Mouse (Mus musculus) T-helper 17 cell (primary cell): ENCODE data around the gene Olfr1123.
"Not testable (repeated sequence)": the region's sequence is repeated elsewhere in the genome, so short reads cannot be mapped to it uniquely, and the experiment has no call there.

Source experiments
- in situ Hi-C, 2 experiments: fragments of 300-600 bp; cut with MboI, MseI; formaldehyde crosslinking; loops; 1 replicate in 1 of 2; 2 replicates in 1 of 2; pipeline ENCODE4 v1.15.1; 2025; ENCODE audit warnings: high pct_unique_total_duplicates in 2 of 2

Gene Olfr1123

DNA sequence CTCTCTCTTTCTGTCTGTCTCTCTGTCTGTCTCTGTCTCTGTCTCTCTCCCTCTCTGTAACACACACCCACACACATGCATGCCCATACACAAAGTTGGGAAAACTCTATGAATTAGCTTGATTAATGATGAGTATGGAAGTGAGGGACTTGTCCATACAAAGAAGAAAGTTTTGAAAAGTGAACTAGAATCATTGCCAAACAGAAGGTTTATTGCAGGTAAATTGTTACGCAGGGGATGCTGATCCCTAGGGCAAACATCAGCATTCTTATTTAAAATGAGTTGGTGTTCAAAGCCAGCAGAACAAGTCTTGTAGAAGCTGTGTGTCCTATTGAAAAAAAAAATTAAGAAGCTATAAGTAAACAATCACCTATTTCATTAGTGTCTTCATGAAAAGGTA lies at the start of gene Olfr1123:
TSS of gene Olfr1123 (plus strand) at position 301 of the 400 bp plus-strand sequence.
- in situ Hi-C loops: no loop called here

DNA sequence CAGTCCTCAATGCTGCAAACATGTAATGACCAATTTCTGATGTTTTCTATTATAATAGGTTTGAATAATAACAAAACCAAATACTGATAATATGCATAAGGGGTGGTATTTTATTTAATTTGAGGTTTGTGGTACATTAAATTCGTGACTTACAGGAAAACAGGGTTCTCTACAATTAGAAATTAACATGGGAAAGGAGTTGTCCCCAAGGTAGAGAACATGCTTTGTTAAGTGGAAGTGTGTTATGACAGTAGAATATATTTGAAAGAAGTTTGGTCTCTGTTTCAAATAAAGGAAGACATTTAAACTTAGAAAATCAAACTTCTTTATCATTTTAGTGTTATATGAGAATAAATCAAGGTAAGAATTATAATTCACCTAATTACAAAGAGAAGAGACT lies 46.8 kb upstream of the Olfr1123 start, which contains the start of gene Olfr1121:
TSS of gene Olfr1121 (plus strand) at position 301 of the 400 bp plus-strand sequence.
- in situ Hi-C loops: no loop called here

DNA sequence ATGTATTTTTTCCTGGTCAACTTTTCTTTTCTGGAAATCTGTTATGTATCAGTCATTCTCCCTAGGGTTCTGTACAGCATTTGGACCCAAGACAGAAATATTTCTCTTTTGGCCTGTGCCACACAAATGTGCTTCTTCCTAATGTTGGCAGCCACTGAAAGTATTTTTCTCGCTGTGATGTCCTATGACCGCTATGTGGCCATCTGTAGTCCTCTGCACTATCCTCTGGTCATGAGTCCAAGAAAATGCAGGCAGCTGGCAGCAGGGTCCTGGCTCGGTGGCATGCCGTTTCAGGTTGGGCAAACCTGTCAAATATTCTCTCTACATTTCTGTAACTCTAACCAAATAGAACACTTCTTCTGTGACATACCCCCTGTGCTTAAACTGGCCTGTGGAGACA lies 44.7 kb upstream of the Olfr1123 start:
- in situ Hi-C loops: no loop called here

DNA sequence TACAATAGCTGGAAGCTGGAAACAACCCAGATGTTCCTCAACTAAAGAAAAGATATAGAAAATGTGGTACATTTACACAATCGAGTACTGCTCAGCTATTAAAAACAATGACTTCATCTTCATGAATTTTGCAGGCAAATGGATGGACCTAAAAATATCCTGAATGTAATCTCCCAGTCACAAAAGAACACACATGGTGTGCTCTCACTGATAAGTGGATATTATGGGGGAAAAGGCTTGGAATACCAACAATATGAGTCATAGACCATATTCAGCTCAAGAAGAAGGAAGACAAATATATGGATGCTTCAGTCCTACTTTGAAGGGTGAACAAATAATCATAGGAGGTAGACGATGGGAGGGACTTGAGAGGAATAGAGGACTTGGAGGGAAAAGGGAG lies 32.5 kb upstream of the Olfr1123 start:
- in situ Hi-C loops: no loop called here

DNA sequence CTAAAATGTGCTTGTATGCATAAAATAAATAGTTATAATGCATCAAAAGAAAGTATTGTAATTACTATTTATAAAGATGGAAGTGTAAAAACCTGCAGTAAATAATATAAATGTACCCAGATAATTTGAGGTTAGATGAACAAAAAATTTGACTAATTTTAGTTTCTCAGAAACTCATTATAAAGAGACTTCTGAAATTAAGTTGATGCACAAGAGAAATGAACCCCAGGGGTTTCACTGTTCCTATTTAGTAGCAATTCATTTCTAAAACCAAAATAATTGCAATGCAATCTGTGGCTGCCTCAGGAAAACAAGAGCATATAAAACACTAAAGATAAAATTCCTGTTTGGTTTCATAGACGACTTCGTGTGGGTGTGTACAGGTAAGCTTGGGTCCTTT lies 30.9 kb upstream of the Olfr1123 start, which contains the start of gene Olfr1122:
TSS of gene Olfr1122 (plus strand) at position 301 of the 400 bp plus-strand sequence.
- in situ Hi-C loops: no loop called here

DNA sequence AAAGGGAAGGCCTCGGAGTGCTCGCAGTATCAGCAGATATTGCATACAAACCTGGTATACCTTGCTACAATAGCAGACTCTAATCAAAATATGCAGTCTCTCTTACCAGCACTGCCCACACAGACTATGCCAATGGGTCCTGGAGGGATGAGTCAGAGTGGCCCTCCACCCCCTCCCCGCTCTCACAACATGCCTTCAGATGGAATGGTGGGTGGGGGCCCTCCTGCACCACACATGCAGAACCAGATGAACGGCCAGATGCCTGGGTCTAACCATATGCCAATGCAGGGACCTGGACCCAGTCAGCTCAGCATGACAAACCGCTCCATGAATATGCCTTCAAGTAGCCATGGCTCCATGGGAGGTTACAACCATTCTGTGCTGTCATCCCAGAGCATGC lies 22.8 kb upstream of the Olfr1123 start:
- in situ Hi-C loops: not testable (repeated sequence)

DNA sequence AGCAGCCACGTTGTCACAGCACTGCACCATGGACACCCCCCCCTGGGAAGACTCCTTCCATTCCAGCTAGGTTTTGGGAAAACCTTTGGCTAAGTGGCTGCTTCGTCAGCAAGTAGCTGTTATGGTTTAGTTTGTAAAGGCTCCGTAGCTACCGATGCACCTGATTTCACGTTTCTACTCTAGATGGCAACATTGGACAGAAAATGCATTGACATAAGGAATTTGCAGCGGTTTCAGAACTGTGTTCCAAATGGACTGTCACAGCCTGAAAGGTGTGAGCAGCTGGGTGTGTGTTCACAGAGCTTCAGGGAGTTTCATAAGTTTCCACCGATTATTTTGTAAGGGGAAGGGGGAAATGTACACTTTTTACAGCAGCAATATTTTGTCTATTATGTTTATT lies 21.7 kb upstream of the Olfr1123 start:
- in situ Hi-C loops: not testable (repeated sequence)

DNA sequence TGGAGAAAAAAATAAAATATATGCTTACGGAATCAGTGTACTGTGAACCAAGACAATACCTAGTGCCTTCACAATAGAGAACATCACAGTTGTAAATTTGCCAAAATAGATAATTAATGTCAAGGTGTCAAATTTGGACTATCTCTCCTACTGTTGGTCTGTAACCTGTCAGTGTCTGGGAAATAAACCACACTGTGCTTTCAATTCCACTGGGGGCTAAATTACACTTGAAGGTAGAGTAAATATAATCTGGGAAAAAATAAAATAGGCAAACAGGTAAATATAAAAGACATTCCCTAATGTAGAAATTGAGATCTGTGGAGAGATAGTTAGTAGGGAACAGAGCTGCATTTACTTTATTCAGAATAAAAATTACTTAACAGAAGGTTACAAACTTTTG lies 13.5 kb downstream of the Olfr1123 start, which contains the start of gene Olfr1124:
TSS of gene Olfr1124 (plus strand) at position 301 of the 400 bp plus-strand sequence.
- in situ Hi-C loops: loop anchor here in 1 of 2 experiments (10.0 kb wide), 1 partner anchor 1855 kb away; the partner anchor contains the start of gene Olfr996

DNA sequence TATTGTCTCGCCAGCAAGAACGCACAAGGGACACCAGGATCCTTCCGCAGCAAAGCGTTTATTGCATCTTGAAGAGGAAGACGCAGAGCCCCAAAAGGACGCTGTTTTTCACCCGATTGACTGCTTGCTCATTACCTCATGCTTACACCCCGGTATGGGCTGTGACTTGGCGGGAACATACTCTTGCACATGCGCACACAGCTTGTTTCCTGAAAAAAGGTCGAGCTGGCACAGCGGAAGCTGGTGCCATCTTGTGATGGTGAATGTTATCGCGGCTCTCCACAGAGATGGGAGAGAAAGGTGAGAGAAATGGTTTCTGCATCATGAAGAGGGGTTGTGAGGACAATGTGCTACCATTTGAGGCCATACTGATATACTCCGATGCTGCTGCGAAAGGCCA lies 21.3 kb downstream of the Olfr1123 start:
- in situ Hi-C loops: no loop called here

DNA sequence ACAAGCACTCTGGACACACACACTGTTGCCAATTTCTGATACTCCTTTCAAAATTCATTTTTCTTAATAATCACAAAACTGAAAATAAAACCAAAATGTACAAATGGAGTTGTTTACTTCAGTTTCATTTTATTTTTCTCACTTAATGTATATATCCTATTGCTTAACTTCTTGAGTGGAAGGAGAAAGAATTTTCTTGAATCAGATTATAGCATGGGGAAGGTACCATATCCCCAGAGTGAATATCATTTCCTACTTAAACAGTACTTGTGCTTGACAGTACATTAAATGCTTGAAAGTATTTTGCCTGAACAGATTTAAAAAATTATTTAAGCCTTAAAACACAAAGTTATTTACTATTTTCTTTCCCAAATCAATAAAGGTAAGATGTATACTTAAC lies 37.2 kb downstream of the Olfr1123 start, which contains the start of gene Olfr1126:
TSS of gene Olfr1126 (plus strand) at position 301 of the 400 bp plus-strand sequence.
- in situ Hi-C loops: no loop called here

DNA sequence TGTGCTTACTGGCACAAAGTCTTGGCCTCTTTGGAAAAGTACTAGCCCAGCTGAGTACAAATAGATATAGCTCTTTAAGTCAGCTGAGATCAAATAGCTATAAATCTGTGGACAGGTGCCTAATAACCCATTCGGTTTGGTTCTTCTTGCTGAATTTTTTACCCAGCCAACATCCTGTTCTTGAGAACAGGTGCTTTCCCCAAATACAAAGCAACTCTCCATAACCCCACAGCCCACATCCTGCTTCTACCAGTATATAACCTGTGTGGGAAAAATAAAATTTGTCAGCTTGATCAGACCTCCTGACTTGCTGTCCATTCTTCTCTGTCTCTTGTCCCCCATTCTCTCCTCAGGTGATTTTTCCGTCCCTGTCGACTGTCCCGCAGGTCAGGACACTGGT lies 45.3 kb downstream of the Olfr1123 start:
- in situ Hi-C loops: no loop called here
